In genomic region chr16:45684815-45685214, GRCm38 (mm10) we compare ENCODE assay signal across 8 mouse cellular contexts. TPM values are rescaled to one million over a fixed set of nuclear protein-coding genes. Genes with fewer than 3 reads are reported as not detected.
DNase-seq lines count a peak whose midpoint lies in the region; ATAC-seq lines count a peak whose summit lies in the region.

No protein-coding gene starts in this region.

- ATAC-seq in midbrain, embryonic 12.5 days (ENCODE audit: low FRiP score, low read depth), result peak; percentile 59; the same call in 1 of the 2 replicates

- peak; percentile 57 to 73 for DNase-seq in left cerebral cortex, adult 18-20 months (ENCODE audit: low spot score in 2 of 2)
- DNase-seq in left cerebral cortex, adult 11 months (ENCODE audit: low spot score), result no peak
- DNase-seq in MN1 (ENCODE audit: low spot score), result peak; percentile 59
- peak; percentile 85 for DNase-seq in cerebellum, adult 9-10 months
- DNase-seq in gastrocnemius, postnatal 4 days (ENCODE audit: low spot score in 2 of 2), result peak; percentile 57 to 74
- peak; percentile 75 to 82 for DNase-seq in layer of hippocampus, postnatal 10 days (ENCODE audit: low spot score in 2 of 2)
- DNase-seq in urinary bladder, adult 2 months (ENCODE audit: low spot score), result peak; percentile 26

- H3K27me3 ChIP-seq in midbrain, embryonic 12.5 days, result no peaks in the 10 kb centered on the region

- H3K9me3 ChIP-seq in midbrain, embryonic 12.5 days, result no peaks in the 10 kb centered on the region

- no peaks in the 10 kb centered on the region for H3K36me3 ChIP-seq in midbrain, embryonic 12.5 days

- H3K9ac ChIP-seq in midbrain, embryonic 12.5 days (replicated peaks), result no peak overlapping the region

- H3K4me3 ChIP-seq in midbrain, embryonic 12.5 days, result no peak overlapping the region

- no peak overlapping the region for H3K27ac ChIP-seq in midbrain, embryonic 12.5 days (replicated peaks)

- no peak overlapping the region for H3K4me2 ChIP-seq in midbrain, embryonic 12.5 days (replicated peaks)

- no peaks in the 10 kb centered on the region for H3K4me1 ChIP-seq in midbrain, embryonic 12.5 days

- WGBS in midbrain, embryonic 12.5 days, result 14% methylated on average over 8 of the region's 8 CpGs

RNA-seq across cellular contexts. Expression of gene Tmprss7, which starts 8.6 kb away (rescaled TPM):
- total RNA-seq in left cerebral cortex, adult 18-20 months (2021), result 1 to 10 TPM; 1.5 to 2.7 TPM
- total RNA-seq in gastrocnemius, postnatal 4 days (2021), result not detected
- 1 to 10 TPM; 1.4 to 1.8 TPM for total RNA-seq in layer of hippocampus, postnatal 10 days (2021)
- polyA plus RNA-seq in midbrain, embryonic 12.5 days (2016; fragmentation: Nextera tagmentation; extraction: Ambion mirVana), result 0.52 and 0.85 TPM in 2 replicates
- 0.04 and 0.22 TPM in 2 replicates for polyA plus RNA-seq in urinary bladder, adult 2 months (2012; rRNA removed)

RNA-seq across cellular contexts. Expression of gene BC016579, which starts 30.9 kb away (rescaled TPM):
- total RNA-seq in left cerebral cortex, adult 18-20 months (2021), result under 1 TPM in 1 of 2 experiments, not detected in 1; 0.26 TPM
- not detected for total RNA-seq in gastrocnemius, postnatal 4 days (2021)
- not detected for total RNA-seq in layer of hippocampus, postnatal 10 days (2021)
- polyA plus RNA-seq in midbrain, embryonic 12.5 days (2016; fragmentation: Nextera tagmentation; extraction: Ambion mirVana), result 0.08 and 0.10 TPM in 2 replicates
- polyA plus RNA-seq in urinary bladder, adult 2 months (2012; rRNA removed), result 1.6 and 2.5 TPM in 2 replicates

RNA-seq across cellular contexts. Expression of gene Tagln3, which starts 39.6 kb away (rescaled TPM):
- total RNA-seq in left cerebral cortex, adult 18-20 months (2021), result 100 to 1,000 TPM; 320 to 341 TPM
- under 1 TPM; 0.44 TPM for total RNA-seq in gastrocnemius, postnatal 4 days (2021)
- total RNA-seq in layer of hippocampus, postnatal 10 days (2021), result 100 to 1,000 TPM; 251 to 259 TPM
- 383 and 400 TPM in 2 replicates for polyA plus RNA-seq in midbrain, embryonic 12.5 days (2016; fragmentation: Nextera tagmentation; extraction: Ambion mirVana)
- polyA plus RNA-seq in urinary bladder, adult 2 months (2012; rRNA removed), result 1.4 and 2.0 TPM in 2 replicates

RNA-seq across cellular contexts. Expression of gene Abhd10, which starts 57.9 kb away (rescaled TPM):
- 10 to 100 TPM; 23.3 to 27.8 TPM for total RNA-seq in left cerebral cortex, adult 18-20 months (2021)
- 10 to 100 TPM; 14.3 to 16.8 TPM for total RNA-seq in gastrocnemius, postnatal 4 days (2021)
- total RNA-seq in layer of hippocampus, postnatal 10 days (2021), result 10 to 100 TPM; 20.7 to 22.9 TPM
- 48.9 and 49.5 TPM in 2 replicates for polyA plus RNA-seq in midbrain, embryonic 12.5 days (2016; fragmentation: Nextera tagmentation; extraction: Ambion mirVana)
- polyA plus RNA-seq in urinary bladder, adult 2 months (2012; rRNA removed), result 19.8 and 22.0 TPM in 2 replicates

Comparison
In these comparisons a context has a peak if more than half of its experiments do, and no peak if none do; other contexts are left out.
1. RNA of gene Tagln3, which starts 39.6 kb away (total RNA-seq): 320 to 341 TPM in left cerebral cortex, adult 18-20 months and 251 to 259 TPM in layer of hippocampus, postnatal 10 days; 0.44 TPM in gastrocnemius, postnatal 4 days; every median in the first group is over 100 times any median in the second.